Mouse (Mus musculus): ENCODE data around the gene Fam124b. TPM values are rescaled to one million over a fixed set of nuclear protein-coding genes. Genes with fewer than 3 reads are reported as not detected.

Fam124b gene
- polyA plus RNA-seq, 1 experiment from 2014 or later = 1.0 TPM

DNA sequence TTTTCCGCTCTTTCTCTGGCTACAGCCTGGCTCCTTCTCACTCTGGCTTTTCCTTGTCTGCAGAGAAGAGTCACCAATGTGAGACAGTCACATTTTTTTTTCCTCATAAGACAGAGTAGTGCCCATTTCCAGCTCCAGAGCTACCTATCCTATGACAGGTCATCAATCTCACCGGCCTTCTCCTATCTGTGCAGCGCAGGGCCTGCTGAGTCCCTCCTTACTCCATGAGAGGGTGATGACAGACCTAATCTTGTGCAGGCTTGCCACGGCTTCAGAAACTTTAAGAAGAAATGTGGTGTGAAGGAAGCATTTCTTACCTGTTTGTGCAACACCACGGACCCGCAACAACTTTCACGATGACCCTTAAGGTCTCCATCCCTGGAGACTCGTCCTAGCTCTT lies 25.4 kb downstream of the Fam124b start:
- Histone ChIP-seq H3K4me2 (replicated peaks; ENCODE audit: low read depth, low read length) (no peak overlapping the region), H3K4me3 (ENCODE audit: low read length) (no peak overlapping the region), H3K9me3 (ENCODE audit: control insufficient read depth, low read length) (no peaks in the 10 kb centered on the region), H3K27ac (ENCODE audit: low read depth, low read length) (no peak overlapping the region), H3K9ac (ENCODE audit: low read depth, low read length) (no peak overlapping the region), H3K4me1 (ENCODE audit: control insufficient read depth, insufficient read depth, low read length) (no peaks in the 10 kb centered on the region), H3K36me3 (ENCODE audit: control insufficient read depth, insufficient read depth, low read length) (no peaks in the 10 kb centered on the region), H3K27me3 (ENCODE audit: control insufficient read depth, insufficient read depth, low read length) (no peaks in the 10 kb centered on the region)
- ATAC-seq (ENCODE audit: low FRiP score, low TSS enrichment) = no peak
- 90% methylated on average over 8 of the region's 8 CpGs for WGBS

DNA sequence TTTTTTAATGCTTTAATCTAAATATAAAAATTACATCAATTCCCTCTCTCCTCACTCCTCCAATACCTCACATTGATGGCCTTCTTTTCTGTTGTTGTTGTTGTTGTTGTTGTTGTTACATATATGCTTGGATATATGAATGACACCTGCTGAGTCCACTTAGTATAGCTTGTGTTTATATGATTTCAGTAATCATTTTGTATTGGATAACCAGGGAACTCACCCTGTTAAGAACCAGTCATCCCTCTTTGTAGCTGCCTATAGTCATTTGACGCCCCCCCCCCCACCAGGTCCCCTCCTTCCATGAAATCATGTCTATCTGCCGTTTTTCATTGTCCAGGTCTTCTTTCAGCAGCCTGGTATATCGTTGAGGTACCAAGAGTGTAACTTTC lies 36.9 kb downstream of the Fam124b start:
- no peaks in the 10 kb centered on the region for H3K4me1 ChIP-seq (ENCODE audit: control insufficient read depth, insufficient read depth, low read length)
- H3K4me2 ChIP-seq (replicated peaks; ENCODE audit: low read depth, low read length) = no peak overlapping the region
- H3K9me3 ChIP-seq (ENCODE audit: control insufficient read depth, low read length) = no peaks in the 10 kb centered on the region
- no peaks in the 10 kb centered on the region for H3K36me3 ChIP-seq (ENCODE audit: control insufficient read depth, insufficient read depth, low read length)
- H3K27me3 ChIP-seq (ENCODE audit: control insufficient read depth, insufficient read depth, low read length) = no peaks in the 10 kb centered on the region
- no peak overlapping the region for H3K9ac ChIP-seq (ENCODE audit: low read depth, low read length)
- no peak overlapping the region for H3K4me3 ChIP-seq (ENCODE audit: low read length)
- no peak for ATAC-seq (ENCODE audit: low FRiP score, low TSS enrichment)
- H3K27ac ChIP-seq (ENCODE audit: low read depth, low read length) = no peak overlapping the region
- 53% methylated on average over 3 of the region's 3 CpGs for WGBS

DNA sequence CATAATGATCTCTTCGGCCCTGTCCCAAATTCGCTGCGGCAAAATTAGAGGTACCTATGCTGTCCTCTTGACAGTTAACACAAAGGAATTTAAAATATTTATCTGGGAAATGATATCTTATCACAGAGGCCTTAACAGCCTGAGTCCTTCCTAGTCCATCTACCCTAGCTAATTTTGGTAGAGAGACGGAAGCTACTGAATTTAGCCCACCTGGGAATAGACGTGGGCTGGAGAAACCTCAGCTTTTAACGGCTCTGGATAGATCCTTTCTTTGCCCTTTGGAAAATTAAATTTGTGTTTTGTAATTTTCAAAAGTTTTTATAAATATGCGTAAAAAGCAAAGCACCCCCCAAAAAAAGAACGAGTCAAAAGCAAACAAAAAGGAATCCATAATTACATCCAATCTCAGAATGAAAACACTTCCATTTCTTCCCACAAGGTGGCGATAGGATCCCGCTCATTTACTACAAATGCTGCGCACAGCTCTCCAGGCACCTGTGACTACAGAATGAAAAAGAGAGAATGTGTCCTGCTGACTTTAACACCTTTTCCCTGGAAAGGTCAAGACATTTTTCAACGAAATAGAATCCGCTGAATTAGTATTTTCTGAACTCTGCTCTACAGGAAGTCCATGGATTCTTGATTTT lies 37.4 kb downstream of the Fam124b start:
- Histone ChIP-seq H3K9ac (ENCODE audit: low read depth, low read length) (no peak overlapping the region), H3K4me2 (replicated peaks; ENCODE audit: low read depth, low read length) (no peak overlapping the region), H3K36me3 (ENCODE audit: control insufficient read depth, insufficient read depth, low read length) (no peaks in the 10 kb centered on the region), H3K27me3 (ENCODE audit: control insufficient read depth, insufficient read depth, low read length) (no peaks in the 10 kb centered on the region), H3K9me3 (ENCODE audit: control insufficient read depth, low read length) (no peaks in the 10 kb centered on the region), H3K4me3 (ENCODE audit: low read length) (no peak overlapping the region), H3K4me1 (ENCODE audit: control insufficient read depth, insufficient read depth, low read length) (no peaks in the 10 kb centered on the region), H3K27ac (ENCODE audit: low read depth, low read length) (no peak overlapping the region)
- no peak for ATAC-seq (ENCODE audit: low FRiP score, low TSS enrichment)
- 40% methylated on average over 13 of the region's 13 CpGs for WGBS

DNA sequence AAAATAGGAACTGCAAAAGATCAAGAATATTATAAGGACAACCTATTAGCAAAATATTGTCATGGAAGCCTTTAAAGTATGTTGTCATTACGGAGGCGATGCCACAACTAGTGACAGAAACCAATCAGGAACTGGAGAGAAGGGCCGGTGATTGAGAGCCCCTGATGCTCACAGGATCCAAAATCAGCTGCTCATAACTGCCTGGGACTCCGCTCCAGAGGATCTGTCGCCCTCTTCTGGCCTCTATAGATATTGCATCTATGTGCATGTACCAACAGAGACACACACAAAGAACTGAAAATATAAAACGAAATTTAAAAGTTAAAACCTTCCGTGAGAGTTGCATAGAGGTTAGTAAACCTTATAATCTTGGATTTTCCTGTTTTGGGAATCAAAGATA lies 38.1 kb downstream of the Fam124b start:
- H3K4me3 ChIP-seq (ENCODE audit: low read length) = no peak overlapping the region
- no peaks in the 10 kb centered on the region for H3K36me3 ChIP-seq (ENCODE audit: control insufficient read depth, insufficient read depth, low read length)
- no peak overlapping the region for H3K4me2 ChIP-seq (replicated peaks; ENCODE audit: low read depth, low read length)
- no peak for ATAC-seq (ENCODE audit: low FRiP score, low TSS enrichment)
- H3K9ac ChIP-seq (ENCODE audit: low read depth, low read length) = no peak overlapping the region
- WGBS = 64% methylated on average over 7 of the region's 7 CpGs
- no peak overlapping the region for H3K27ac ChIP-seq (ENCODE audit: low read depth, low read length)
- H3K27me3 ChIP-seq (ENCODE audit: control insufficient read depth, insufficient read depth, low read length) = no peaks in the 10 kb centered on the region
- H3K9me3 ChIP-seq (ENCODE audit: control insufficient read depth, low read length) = no peaks in the 10 kb centered on the region
- no peaks in the 10 kb centered on the region for H3K4me1 ChIP-seq (ENCODE audit: control insufficient read depth, insufficient read depth, low read length)

DNA sequence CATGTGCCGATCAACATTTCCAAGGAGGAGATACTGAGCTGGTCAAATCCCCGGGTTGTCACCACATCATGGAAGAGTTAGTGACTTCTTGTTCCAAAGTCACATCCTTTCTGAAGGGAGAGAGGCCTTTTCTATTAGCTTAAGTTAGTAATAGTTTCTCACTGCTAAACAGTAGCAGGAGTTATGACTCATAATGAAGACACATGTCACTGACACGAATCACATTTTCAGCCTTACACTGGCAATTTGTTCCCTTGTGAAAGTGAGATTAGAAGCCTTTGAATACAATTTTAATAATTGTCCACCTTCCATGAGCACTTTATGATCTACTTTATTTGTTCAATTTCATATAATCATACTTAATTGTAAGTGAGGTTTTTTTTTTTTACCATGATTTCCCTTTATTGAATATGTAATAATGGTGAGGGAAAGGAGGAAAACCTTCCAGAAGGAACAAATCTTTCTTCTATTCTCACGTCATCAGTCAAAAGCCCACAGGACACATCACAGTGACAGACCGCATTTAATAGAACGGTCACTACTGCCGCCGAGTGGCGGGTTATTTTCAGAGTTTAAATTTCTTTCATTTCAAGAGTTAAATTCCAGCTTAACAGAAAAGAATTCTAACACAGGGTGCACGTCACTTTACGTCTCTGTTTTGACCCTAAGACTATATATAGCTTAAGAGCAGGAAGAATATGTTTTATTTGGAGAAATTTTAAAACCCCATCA lies 40.5 kb downstream of the Fam124b start:
- Histone ChIP-seq H3K27ac (ENCODE audit: low read depth, low read length) (no peak overlapping the region), H3K9ac (ENCODE audit: low read depth, low read length) (no peak overlapping the region), H3K27me3 (ENCODE audit: control insufficient read depth, insufficient read depth, low read length) (no peaks in the 10 kb centered on the region), H3K4me3 (ENCODE audit: low read length) (no peak overlapping the region), H3K4me2 (replicated peaks; ENCODE audit: low read depth, low read length) (no peak overlapping the region), H3K36me3 (ENCODE audit: control insufficient read depth, insufficient read depth, low read length) (no peaks in the 10 kb centered on the region), H3K4me1 (ENCODE audit: control insufficient read depth, insufficient read depth, low read length) (no peaks in the 10 kb centered on the region), H3K9me3 (ENCODE audit: control insufficient read depth, low read length) (no peaks in the 10 kb centered on the region)
- ATAC-seq (ENCODE audit: low FRiP score, low TSS enrichment) = no peak
- 65% methylated on average over 11 of the region's 11 CpGs for WGBS

DNA sequence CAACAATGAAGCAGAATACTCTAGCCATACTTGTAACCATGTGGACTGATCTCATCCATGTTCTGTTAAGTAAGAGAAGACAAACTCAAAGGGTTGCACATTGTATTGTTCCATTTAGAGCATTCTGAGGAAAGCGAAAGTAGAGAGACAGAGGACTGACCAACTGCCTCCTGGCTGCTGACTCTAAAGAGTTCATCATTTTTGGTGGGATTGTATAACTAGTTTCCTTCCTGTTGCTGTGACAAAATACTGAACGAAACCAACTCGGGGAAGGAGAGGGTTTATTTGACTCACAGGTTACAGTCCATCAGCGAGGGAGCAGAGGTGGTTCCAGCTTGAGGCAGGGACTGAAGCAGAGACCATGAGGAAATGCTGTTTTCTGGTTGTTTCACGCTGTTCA lies 50.6 kb downstream of the Fam124b start:
- no peak for ATAC-seq (ENCODE audit: low FRiP score, low TSS enrichment)
- 84% methylated on average over 5 of the region's 5 CpGs for WGBS
- no peak overlapping the region for H3K4me2 ChIP-seq (replicated peaks; ENCODE audit: low read depth, low read length)

DNA sequence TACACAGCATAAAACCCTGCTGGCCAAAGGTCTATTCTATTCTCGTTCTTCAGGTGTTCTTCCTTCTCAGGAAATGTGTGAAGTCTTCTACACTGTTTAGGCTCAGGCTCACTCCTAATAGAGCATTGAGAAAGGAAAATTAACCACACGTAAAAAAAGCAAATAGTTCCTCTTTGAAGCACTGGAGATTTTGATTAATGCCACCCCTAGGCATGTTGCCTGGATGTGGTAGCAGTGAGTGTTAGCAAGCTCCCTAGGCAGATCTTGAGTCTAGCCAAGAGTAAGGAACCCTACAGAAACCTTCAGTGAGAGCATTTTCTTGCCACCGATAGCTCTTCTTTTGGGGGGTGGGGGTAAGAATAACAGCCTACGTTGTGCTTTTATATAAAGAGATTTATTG lies 51.7 kb downstream of the Fam124b start:
- Histone ChIP-seq H3K4me3 (ENCODE audit: low read length) (no peak overlapping the region), H3K9ac (ENCODE audit: low read depth, low read length) (no peak overlapping the region), H3K27ac (ENCODE audit: low read depth, low read length) (no peak overlapping the region), H3K4me1 (ENCODE audit: control insufficient read depth, insufficient read depth, low read length) (no peaks in the 10 kb centered on the region), H3K36me3 (ENCODE audit: control insufficient read depth, insufficient read depth, low read length) (no peaks in the 10 kb centered on the region), H3K9me3 (ENCODE audit: control insufficient read depth, low read length) (no peaks in the 10 kb centered on the region), H3K27me3 (ENCODE audit: control insufficient read depth, insufficient read depth, low read length) (no peaks in the 10 kb centered on the region), H3K4me2 (replicated peaks; ENCODE audit: low read depth, low read length) (no peak overlapping the region)
- no peak for ATAC-seq (ENCODE audit: low FRiP score, low TSS enrichment)
- 69% methylated on average over 4 of the region's 4 CpGs for WGBS

More for the DNA sequence above, 50.6 kb downstream of the Fam124b start:
- H3K9me3 ChIP-seq (ENCODE audit: control insufficient read depth, low read length) = no peaks in the 10 kb centered on the region
- H3K9ac ChIP-seq (ENCODE audit: low read depth, low read length) = no peak overlapping the region
- no peaks in the 10 kb centered on the region for H3K27me3 ChIP-seq (ENCODE audit: control insufficient read depth, insufficient read depth, low read length)
- H3K27ac ChIP-seq (ENCODE audit: low read depth, low read length) = no peak overlapping the region
- H3K4me1 ChIP-seq (ENCODE audit: control insufficient read depth, insufficient read depth, low read length) = no peaks in the 10 kb centered on the region
- no peaks in the 10 kb centered on the region for H3K36me3 ChIP-seq (ENCODE audit: control insufficient read depth, insufficient read depth, low read length)
- no peak overlapping the region for H3K4me3 ChIP-seq (ENCODE audit: low read length)

DNA sequence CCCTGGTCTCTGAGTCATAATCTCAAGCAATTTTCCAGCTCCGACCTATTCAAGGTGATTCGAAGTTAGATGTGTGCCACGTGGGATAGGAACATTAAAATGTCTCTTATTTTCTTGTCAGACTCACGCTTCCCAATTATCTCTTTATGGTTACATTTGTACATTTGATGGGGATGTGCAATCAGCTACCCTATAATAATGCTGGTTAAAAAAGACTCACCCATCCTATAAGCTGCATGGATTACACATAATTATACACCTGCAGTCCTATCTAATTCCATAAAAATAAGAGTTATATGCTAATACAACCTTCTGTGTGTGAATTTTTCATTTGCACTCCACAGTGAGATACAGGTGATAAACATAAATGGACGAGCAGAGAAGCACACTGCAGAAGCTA lies 52.9 kb downstream of the Fam124b start:
- no peaks in the 10 kb centered on the region for H3K27me3 ChIP-seq (ENCODE audit: control insufficient read depth, insufficient read depth, low read length)
- no peak overlapping the region for H3K9ac ChIP-seq (ENCODE audit: low read depth, low read length)
- 88% methylated on average over 5 of the region's 5 CpGs for WGBS
- H3K4me2 ChIP-seq (replicated peaks; ENCODE audit: low read depth, low read length) = no peak overlapping the region
- no peaks in the 10 kb centered on the region for H3K36me3 ChIP-seq (ENCODE audit: control insufficient read depth, insufficient read depth, low read length)
- no peak overlapping the region for H3K4me3 ChIP-seq (ENCODE audit: low read length)
- no peaks in the 10 kb centered on the region for H3K4me1 ChIP-seq (ENCODE audit: control insufficient read depth, insufficient read depth, low read length)
- no peaks in the 10 kb centered on the region for H3K9me3 ChIP-seq (ENCODE audit: control insufficient read depth, low read length)
- no peak overlapping the region for H3K27ac ChIP-seq (ENCODE audit: low read depth, low read length)
- ATAC-seq (ENCODE audit: low FRiP score, low TSS enrichment) = no peak

DNA sequence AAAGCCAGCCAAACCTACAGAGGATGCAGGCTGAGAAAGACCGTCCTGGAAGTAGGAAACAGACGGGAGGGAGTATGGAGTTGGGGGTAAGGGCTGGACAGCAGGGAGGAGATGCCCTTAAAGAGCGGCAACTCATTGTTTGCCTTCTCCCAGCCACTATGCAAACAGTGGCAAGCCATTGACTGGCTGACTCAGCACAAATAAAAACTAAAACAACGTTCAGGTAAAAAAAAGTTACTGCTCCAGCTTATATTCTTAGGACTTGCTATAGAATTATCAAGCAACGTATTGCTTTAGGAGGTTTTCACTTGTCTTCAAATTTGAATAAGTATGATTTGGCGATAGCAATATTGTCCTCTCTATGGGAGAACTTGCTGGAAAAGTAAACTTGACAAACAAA lies 55.3 kb downstream of the Fam124b start:
- Histone ChIP-seq H3K9ac (ENCODE audit: low read depth, low read length) (no peak overlapping the region), H3K36me3 (ENCODE audit: control insufficient read depth, insufficient read depth, low read length) (no peaks in the 10 kb centered on the region), H3K27me3 (ENCODE audit: control insufficient read depth, insufficient read depth, low read length) (no peaks in the 10 kb centered on the region), H3K4me2 (replicated peaks; ENCODE audit: low read depth, low read length) (no peak overlapping the region), H3K9me3 (ENCODE audit: control insufficient read depth, low read length) (no peaks in the 10 kb centered on the region), H3K27ac (ENCODE audit: low read depth, low read length) (no peak overlapping the region), H3K4me3 (ENCODE audit: low read length) (no peak overlapping the region), H3K4me1 (ENCODE audit: control insufficient read depth, insufficient read depth, low read length) (no peaks in the 10 kb centered on the region)
- ATAC-seq (ENCODE audit: low FRiP score, low TSS enrichment) = no peak
- 63% methylated on average over 6 of the region's 6 CpGs for WGBS
